Mouse (Mus musculus): ENCODE measurements around the gene Spp2.

The Spp2 gene

GRCm38 (mm10) chr1:88466325-88467064 lies 59.7 kb downstream of the Spp2 start:
- no peak for DNase-seq (ENCODE audit: low spot score in 2 of 2)

GRCm38 (mm10) chr1:88467866-88468265 lies 61.1 kb downstream of the Spp2 start:
- no peak for DNase-seq (ENCODE audit: low spot score in 2 of 2)

- no peak for DNase-seq (ENCODE audit: low spot score in 2 of 2)
These were observed 61.6 kb downstream of the Spp2 start for GRCm38 (mm10) chr1:88468335-88468734.

DNA sequence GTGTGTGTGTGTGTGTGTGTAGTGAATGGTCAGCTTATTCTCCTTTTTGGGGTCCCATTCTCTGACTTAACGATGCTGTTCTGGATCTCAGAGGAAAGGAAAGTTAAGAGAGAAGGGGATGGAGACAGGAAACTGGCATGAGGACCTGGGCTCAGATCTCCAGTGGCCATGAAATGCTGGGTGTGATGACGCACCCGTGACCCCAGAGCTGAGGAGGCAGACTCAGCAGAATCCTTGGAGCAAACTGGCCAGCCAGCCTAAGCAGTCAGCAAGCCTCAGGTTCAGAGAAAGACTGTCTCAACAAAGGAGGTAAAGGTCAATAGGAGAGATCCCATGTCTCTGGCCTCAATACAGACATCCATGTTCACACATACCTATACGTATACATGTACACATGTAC lies 63.0 kb downstream of the Spp2 start:
- DNase-seq (ENCODE audit: low spot score in 2 of 2), result no peak

DNA sequence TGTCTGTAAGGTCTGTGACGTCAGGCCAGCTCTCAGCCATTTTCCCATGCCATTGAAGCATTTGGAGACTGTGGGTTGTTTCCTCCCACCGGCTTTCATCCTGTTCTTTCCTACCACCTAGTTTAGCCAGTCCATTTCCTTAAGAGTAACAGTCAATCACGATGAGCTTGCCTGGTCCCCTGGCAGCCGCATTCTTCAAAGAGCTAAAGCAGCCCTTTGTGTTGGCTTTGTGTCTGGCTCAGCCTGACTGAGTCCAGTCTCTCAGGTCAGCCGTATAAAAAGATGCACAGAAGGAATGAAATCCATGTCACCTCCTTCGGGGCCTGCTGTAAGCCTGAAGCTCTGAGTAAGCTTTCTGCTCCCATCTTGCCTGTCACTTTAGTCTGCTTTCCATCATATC lies 65.5 kb downstream of the Spp2 start:
- DNase-seq (ENCODE audit: low spot score in 2 of 2), result no peak

- DNase-seq (ENCODE audit: low spot score in 2 of 2), result no peak
These were observed 67.1 kb downstream of the Spp2 start for GRCm38 (mm10) chr1:88473899-88474298.

DNA sequence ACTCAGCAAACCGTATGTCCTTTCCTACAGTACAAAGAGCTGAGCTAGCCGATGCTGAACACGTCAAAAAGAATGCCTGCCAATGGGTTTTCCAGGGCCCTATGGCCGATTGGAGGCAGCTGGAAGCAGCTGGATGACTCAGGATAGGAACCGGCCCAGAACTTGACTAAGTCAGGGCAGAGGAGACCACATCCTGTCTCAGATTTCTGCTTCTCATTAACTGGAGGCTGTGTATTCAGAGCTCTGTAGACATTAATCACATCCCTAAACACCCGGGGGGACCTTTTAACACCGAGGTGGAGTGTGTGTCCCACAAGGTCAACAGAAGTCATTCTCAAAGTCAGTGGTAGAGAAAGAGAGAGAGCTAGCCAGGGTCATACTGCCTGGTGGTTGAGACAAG lies 67.8 kb downstream of the Spp2 start:
- no peak for DNase-seq (ENCODE audit: low spot score in 2 of 2)

- DNase-seq (ENCODE audit: low spot score in 2 of 2), result no peak
These were observed 68.8 kb downstream of the Spp2 start for GRCm38 (mm10) chr1:88475502-88475953.

Measured in frontal cortex, postnatal 10 days (tissue).